Mouse (Mus musculus) spleen, adult 18-20 months (tissue): Measurements from ENCODE around the gene Apol10a.
A peak's percentile ranks its signal among the peaks of the same experiment; 100 is the strongest.
"Not testable (repeated sequence)": the region's sequence is repeated elsewhere in the genome, so short reads cannot be mapped to it uniquely, and the experiment has no call there.

Experiments used
- DNase-seq, 2 experiments: peaks; one replicate each; pipeline ENCODE4 v3.0.0; 2022; ENCODE audit warnings: mixed read lengths in 2 of 2

Apol10a gene

DNA sequence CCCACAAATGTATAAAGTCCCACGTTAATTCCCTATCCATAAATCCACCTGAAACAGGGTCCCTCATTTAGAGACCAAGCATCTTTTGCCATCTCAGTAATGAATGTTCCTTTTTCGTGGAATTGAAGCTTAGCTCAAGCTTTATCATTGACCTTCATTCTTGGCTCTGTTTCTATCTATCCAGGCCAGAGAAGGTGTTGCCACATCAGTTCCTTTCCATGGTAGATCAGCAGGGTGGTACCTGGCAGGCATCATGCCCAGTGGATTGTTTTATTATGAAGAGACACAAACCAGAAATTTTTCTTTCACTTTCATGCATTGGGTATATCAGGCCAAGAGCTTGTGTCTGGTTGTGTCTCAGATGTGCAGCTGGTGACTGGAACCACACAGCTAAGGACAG is at the start of gene Apol10a:
TSS of gene Apol10a (plus strand) at position 355 of the 400 bp plus-strand sequence.
- not testable (repeated sequence) for DNase-seq

DNA sequence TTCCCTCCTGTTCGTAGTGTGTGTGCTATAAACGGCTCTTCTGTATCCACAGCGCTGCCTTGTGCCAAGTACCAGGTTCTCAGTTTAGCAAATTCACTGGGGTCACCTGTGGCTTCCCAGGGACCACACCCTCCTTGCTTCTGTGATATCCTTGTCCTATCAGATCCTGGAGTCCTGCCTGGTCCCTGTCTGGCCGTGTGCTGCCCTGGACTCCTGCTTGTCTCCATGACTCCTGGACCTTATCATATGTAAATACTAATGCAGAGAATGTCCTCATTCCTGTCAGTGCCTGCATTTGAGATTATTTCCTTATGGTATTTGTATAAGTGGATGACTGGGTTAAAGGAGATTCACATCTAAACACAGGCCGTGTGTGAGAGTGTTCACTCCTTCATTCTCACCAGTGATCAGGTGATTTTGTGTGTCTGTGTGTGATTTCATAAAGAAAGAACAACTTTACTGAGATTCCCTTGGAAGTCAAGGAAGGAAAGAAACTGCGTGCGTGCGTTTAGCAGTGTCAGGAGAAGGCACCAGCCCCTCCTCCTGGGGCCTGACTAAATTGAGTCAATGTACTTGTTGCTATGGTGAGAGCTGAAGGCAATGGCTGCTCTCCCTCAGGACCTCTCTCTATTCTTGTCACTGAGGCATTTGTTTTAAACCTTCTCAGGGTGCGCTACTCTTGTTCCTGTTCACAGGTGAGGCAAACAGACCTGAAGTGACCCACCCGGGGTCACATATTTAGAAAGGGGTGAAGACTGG is 48.0 kb upstream of the Apol10a start:
- not testable (repeated sequence) for DNase-seq

DNA sequence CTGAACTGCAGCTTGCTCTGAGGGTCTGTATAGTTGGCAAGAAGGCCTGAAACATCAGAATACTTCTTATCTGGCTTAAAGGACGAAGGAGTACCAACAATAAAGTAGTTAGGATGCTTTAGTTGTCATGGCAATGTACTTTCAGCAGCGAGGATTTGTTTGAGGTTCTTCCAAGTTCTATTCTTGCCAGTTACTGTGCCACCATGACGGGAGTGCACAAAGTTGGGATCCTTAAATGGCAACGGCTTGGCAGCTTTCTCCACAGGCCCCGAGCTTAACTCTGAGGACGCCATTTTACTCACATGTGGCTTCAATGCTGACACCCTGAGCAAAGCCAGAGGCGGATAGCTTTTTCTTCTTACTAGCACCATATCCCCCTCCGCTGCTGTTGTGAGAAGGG is 32.1 kb upstream of the Apol10a start:
- not testable (repeated sequence) for DNase-seq

DNA sequence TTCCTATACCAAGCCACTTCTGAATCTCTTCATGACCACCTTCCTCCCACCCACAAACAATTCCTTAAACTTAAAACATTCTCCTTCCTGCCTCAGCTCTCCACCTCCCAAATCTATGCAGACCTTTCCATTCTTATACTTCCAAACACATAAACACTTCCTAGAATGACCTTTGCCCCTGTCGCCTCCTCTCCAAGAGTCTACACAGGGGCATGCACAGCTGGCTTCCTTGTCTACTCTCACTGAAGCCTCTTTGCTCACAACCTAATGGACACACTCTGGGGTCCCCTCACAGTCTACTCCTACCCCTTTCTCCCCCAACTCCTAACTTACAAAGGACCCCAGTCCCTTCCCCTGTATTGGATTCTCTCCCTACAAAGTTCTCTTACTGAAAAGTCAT is 31.2 kb upstream of the Apol10a start:
- DNase-seq = not testable (repeated sequence)

DNA sequence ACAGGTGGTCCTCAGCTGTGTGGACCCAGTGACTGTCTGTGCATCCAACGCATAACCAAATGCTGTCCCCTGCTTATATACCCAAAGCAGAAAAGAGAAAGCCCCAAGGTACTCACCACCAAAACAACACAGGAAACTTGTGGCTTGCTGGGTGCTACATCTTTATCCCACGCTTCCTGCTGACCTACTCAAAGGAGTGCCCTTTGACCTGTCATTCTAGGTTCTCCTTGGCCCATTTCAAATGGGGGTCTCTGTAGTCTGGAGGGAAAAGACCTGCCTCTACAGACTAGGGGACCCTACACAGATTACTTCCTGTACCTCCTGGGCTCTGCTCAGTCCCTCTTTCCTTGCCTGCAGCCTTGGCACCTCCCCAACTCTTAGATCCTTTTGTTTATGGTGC is 29.5 kb upstream of the Apol10a start, which contains the start of gene Apol7b:
TSS of gene Apol7b (minus strand) at position 101 of the 400 bp plus-strand sequence.
- DNase-seq = not testable (repeated sequence)

DNA sequence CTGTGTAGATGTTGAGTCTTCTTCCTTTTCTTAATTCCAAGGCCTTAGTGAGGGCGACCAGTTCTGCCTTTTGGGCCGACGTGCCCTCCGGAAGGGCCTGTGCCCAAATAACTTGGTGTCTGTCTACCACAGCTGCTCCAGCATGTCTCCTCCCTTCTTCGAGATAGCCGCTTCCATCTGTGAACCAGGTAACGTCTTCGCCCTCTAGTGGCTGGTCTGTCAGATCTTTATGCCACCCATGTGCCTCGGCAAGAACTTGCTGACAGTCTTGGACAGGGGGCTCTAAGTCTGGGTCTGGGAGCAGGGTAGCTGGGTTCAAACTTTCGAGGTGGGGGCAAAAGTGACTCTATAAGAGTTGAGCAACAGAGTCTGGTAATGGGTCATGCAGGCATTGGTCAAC is 26.9 kb upstream of the Apol10a start:
- DNase-seq = not testable (repeated sequence)

DNA sequence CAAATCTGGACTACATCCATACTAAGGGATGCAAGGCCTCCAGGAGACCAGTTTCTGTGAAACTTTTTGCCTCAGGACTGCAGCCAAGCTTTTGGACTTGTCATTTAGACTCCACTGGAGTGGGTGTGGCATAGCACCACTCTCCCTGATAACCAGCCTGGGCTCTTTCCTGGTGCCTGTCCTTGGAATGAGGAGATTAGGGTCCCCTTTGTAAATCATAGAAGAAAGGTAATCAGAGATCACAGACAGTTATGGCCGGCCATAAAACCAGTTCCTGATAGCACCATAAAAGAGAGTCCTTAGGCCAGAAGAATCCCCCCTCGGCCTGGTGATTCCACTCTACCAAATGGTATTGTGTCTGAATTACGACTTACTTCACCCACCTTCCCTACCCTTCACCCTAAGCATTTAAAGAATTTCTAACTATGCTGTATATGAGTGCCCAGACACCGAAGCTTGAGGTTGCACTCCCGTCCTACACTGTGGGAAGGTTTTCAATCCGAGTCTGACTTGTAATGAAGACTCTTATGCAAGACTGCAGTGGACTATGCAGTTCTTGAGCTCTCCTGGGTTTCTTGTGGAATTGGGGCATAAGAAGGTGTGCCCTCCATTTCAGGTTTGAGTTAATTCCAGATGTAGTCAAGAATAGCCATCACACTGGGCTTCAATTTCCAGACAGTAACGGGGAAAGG is 2.0 kb upstream of the Apol10a start:
- DNase-seq = not testable (repeated sequence)

DNA sequence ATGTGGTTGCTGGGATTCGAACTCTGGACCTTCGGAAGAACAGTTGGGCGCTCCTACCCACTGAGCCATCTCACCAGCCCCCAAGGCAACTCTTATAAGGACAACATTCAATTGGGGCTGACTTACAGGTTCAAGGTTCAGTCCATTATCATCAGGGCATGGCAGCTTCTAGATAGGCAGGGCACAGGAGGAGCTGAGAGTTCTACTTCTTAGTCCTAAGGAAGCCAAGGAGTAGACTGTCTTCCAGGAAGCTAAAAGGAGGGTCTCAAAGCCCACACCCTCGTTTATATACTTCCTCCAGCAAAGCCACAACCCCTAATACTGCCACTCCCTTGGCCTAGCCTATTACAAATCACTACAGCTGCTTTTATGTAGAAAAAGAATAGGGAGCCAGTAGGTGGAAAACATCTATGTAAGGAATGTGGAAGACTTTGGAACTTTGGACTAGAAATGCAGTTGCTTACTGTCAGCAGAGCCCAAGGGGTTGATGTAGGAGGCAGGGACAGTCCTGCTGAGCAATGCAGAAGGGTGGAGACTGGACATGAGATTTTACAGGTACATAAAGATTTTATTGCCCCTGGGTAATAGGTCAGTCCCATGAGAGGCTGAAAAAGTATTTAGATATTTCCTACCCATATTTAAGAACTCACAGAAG is 5.4 kb downstream of the Apol10a start:
- no peak for DNase-seq

DNA sequence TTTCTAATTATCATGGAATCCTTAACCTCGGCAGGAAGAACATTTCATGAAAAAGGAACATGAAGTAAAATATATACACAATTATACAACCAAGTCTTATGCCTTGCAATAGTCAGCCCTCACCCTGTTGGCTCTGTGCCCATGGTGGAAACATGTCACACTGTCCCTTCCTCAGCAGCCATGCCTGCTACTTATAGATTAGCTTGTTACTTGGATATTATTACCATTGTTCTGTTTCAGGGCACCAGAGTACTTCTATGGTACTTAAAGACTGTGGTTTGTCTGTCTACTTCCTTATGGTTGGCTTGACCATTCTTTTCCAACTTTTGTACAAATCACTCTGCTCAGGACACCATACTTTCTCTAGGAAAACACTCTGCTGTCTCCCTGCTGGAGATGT is 16.3 kb downstream of the Apol10a start:
- not testable (repeated sequence) for DNase-seq

DNA sequence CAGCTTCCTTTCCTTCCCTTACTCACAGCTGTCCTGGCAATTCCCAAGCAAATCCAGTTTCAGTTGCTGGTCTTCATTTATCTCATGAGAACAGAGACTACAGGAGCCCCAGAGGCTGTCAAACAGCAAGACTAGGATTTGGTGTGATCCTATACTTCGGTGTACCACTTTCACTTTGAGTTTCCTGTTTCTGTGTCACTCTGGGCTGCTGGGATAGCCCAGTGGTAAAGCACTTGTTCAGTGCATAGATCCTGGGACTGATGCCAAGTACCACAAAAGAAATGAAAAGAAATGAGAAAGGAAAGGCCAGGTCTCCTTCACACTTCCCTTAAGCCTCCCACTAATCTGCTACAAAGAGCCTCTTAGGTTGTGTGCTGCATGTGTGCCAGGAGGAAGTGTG is 17.8 kb downstream of the Apol10a start:
- not testable (repeated sequence) for DNase-seq

DNA sequence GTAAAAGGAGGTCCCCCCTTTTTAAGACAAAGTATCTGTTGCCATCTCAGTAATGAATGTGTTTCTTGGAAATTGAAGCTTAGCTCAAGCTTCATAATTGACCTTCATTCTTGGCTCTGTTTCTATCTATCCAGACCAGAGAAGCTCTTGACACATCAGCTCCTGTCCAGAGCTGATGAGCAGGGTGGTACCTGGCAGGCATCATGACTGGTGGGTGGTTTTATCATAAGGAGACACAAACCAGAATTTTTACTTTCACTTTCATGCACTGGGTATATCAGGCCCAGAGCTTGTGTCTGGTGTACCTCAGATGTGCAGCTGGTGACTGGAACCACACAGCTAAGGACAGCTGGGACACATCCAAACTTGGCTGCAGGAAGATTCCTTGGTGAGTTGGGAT is 31.1 kb downstream of the Apol10a start, which contains the start of gene Apol11a:
TSS of gene Apol11a (plus strand) at position 306 of the 400 bp plus-strand sequence.
- not testable (repeated sequence) for DNase-seq

DNA sequence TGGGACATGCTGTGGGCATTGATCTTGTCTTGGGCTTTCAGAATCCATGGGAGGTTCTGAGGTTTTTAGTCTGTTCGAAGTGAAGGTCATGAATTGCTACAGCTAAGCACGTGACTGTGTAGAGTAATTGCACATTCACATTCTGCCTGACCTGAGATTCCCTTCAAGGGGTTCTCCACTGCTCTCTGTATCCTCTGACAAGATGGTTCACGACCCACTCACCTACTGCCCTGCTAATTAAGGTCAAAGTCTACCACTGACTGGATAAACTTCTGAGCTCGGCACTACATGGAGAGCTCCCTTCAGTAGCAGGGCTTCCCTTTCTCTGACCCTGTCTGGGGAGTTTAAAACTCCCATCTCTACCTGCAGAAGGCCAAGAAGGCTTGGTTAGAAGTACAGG is 43.7 kb downstream of the Apol10a start:
- DNase-seq = not testable (repeated sequence)

DNA sequence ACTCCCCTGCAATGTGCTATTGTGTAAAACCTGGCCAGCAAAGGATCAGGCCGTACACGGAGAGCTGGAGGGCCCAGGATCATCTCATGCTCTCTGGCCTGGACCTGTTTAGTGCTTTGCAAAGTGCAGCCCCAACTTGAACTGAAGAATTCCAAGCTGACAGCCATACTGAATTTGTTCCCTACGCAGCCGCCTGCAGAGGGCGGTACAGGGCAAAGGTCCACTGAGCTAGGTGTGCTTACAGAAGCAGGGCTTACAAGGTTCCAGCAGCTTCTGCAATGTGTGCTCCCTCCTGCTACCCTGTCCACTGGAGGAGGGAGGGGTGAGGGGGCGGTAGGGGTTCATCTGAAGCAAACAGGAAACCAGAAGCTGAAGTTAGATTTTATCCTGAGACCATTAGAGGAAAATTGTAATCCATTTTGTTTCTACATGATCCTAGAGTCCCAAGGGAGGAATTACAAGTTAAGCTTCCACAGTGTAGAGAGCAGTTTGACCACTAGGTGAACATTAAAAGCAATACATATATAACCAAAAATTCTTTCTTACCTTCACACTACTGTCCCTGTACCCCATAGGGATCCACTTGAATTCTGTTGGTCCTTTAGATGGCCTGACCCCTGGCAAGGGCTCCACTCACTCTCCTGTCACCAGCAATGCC is 46.5 kb downstream of the Apol10a start:
- DNase-seq = peak; percentile 17 to 41

DNA sequence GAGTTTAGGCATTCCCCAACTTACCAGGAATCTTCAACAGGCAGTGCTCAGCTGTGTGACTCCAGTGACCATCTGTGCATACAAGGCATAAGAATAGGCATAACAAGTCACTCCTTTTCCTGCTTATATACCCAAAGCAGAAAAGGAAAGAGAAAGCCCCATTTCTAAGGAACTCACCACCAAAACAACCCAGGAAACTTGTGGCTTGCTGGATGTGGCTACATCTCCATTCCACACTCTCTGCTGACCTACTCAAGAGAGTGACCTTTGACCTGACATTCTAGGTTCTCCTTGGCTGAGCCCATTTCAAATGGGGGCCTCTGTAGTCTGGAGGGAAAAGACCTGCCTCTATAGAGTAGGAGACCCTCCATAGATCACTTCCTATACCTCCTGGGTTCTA is 56.4 kb downstream of the Apol10a start, which contains the start of gene Apol7c:
TSS of gene Apol7c (minus strand) at position 101 of the 400 bp plus-strand sequence.
- no peak for DNase-seq

DNA sequence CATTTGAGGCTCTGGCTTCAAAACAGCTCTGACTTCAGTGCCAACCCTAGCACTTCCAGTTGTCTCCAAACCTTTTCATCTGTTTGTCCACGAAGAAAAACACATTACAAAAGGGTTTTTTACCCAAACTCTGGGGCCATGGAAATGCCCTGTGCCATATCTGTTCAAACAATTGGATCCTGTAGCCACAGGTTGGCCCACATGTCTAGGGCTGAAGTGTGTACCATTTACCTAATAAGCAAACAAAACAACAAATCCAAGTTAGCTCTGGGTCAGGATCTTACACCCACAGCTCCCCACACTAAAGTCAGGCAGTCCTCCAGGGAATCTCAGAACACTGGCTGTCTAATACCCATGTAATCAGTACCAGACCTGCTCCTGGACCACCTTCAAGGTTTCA is 62.4 kb downstream of the Apol10a start:
- not testable (repeated sequence) for DNase-seq
